Mouse (Mus musculus) liver, postnatal 0 days (tissue): Measurements from ENCODE around the gene Klhl32.

Source experiments
- CTCF ChIP-seq: sonication (generic); IDR thresholded peaks from 2 replicates; pipeline ENCODE4 v1.5.1; 2016; ENCODE audit warnings: antibody characterized with exemption, low read depth
- EP300 ChIP-seq: IDR thresholded peaks from 2 replicates; pipeline ENCODE4 v1.6.1; 2016; ENCODE audit warnings: antibody characterized with exemption, low read depth, mild to moderate bottlenecking

- no peak for TF ChIP-seq EP300
- no peak for TF ChIP-seq CTCF
Measured at GRCm38 (mm10) chr4:24568026-24568425, 282.9 kb downstream of the Klhl32 start.
